In genomic region chr16:22921761-22922160, GRCm38 (mm10) we compare ENCODE assay signal across 37 mouse cellular contexts. TPM values are rescaled to one million over a fixed set of nuclear protein-coding genes. Genes with fewer than 3 reads are reported as not detected.
"Had no signal": no experiment of that assay in that cellular context is flagged by ENCODE, and none has a peak within 500 bp of the region (broad histone marks: within the 10 kb centered on the region; RNA-seq: fewer than 3 reads in every experiment).

No protein-coding gene starts in this region.

- H3K4me1 ChIP-seq: forebrain, embryonic 12.5 days; forebrain, embryonic 13.5 days; forebrain, embryonic 15.5 days had no signal

- H3K9ac ChIP-seq: embryonic facial prominence, embryonic 12.5 days; embryonic facial prominence, embryonic 13.5 days; embryonic facial prominence, embryonic 15.5 days; forebrain, embryonic 12.5 days; forebrain, embryonic 13.5 days; forebrain, embryonic 15.5 days; forebrain, postnatal 0 days had no signal

- H3K27me3 ChIP-seq: embryonic facial prominence, embryonic 12.5 days; embryonic facial prominence, embryonic 13.5 days; embryonic facial prominence, embryonic 15.5 days; forebrain, embryonic 12.5 days; forebrain, embryonic 13.5 days; forebrain, embryonic 15.5 days had no signal

- H3K4me2 ChIP-seq: embryonic facial prominence, embryonic 12.5 days; embryonic facial prominence, embryonic 13.5 days; embryonic facial prominence, embryonic 15.5 days; forebrain, embryonic 12.5 days; forebrain, embryonic 13.5 days; forebrain, embryonic 15.5 days had no signal

- H3K9me3 ChIP-seq: embryonic facial prominence, embryonic 10.5 days; embryonic facial prominence, embryonic 12.5 days; embryonic facial prominence, embryonic 13.5 days; embryonic facial prominence, embryonic 15.5 days; forebrain, embryonic 10.5 days; forebrain, embryonic 12.5 days; forebrain, embryonic 13.5 days; forebrain, embryonic 15.5 days had no signal

- H3K4me3 ChIP-seq: embryonic facial prominence, embryonic 10.5 days; embryonic facial prominence, embryonic 12.5 days; embryonic facial prominence, embryonic 13.5 days; embryonic facial prominence, embryonic 15.5 days; erythroblast, embryonic 14.5 days; forebrain, embryonic 10.5 days; forebrain, embryonic 12.5 days; forebrain, embryonic 13.5 days; forebrain, embryonic 15.5 days; gastrocnemius, adult 2 months had no signal

- H3K27ac ChIP-seq: embryonic facial prominence, embryonic 10.5 days; embryonic facial prominence, embryonic 12.5 days; embryonic facial prominence, embryonic 13.5 days; embryonic facial prominence, embryonic 15.5 days; forebrain, embryonic 10.5 days; forebrain, embryonic 12.5 days; forebrain, embryonic 13.5 days; forebrain, embryonic 15.5 days; gastrocnemius, adult 2 months had no signal

- H3K36me3 ChIP-seq: embryonic facial prominence, embryonic 10.5 days; embryonic facial prominence, embryonic 12.5 days; embryonic facial prominence, embryonic 13.5 days; embryonic facial prominence, embryonic 15.5 days; forebrain, embryonic 10.5 days; forebrain, embryonic 12.5 days; forebrain, embryonic 15.5 days had no signal

- DNase-seq: cerebellum, adult 2 months; cerebellum, adult 8-10 months; cerebellum, adult 9-10 months; cerebellum, adult 9-11 months; cerebellum, postnatal 10 days; cerebellum, postnatal 14 days; cerebellum, postnatal 25 days; cerebellum, postnatal 36 days; embryo, embryonic 11 days; forebrain, postnatal 0 days; gastrocnemius, adult 2 months; gastrocnemius, postnatal 10 days; gastrocnemius, postnatal 14 days; gastrocnemius, postnatal 25 days; gastrocnemius, postnatal 36 days; heart, adult 18-20 months had no signal

- ATAC-seq: forebrain, embryonic 13.5 days; forebrain, embryonic 14.5 days; forebrain, embryonic 15.5 days; forebrain, embryonic 16.5 days; forebrain, postnatal 0 days had no signal

RNA-seq across cellular contexts. Expression of gene Fetub, which starts 3.6 kb away (rescaled TPM):
- total RNA-seq: common myeloid progenitor, adult 5-6 weeks; forebrain, postnatal 0 days; gastrocnemius, adult 2 months; gastrocnemius, postnatal 14 days; gastrocnemius, postnatal 25 days; granulocyte monocyte progenitor cell, adult 5-6 weeks had no signal
- polyA plus RNA-seq: cerebellum, adult 2 months; embryonic facial prominence, embryonic 10.5 days; embryonic facial prominence, embryonic 12.5 days; erythroblast, embryonic 14.5 days; forebrain, embryonic 10.5 days; forebrain, embryonic 11.5 days; forebrain, embryonic 12.5 days; forebrain, embryonic 13.5 days; forebrain, embryonic 14.5 days; forebrain, embryonic 15.5 days; forebrain, embryonic 16.5 days had no signal

RNA-seq across cellular contexts. Expression of gene Hrg, which starts 29.1 kb away (rescaled TPM):
- total RNA-seq: common myeloid progenitor, adult 5-6 weeks; forebrain, postnatal 0 days; gastrocnemius, adult 2 months; gastrocnemius, adult 8-10 months; gastrocnemius, postnatal 14 days; gastrocnemius, postnatal 25 days; gastrocnemius, postnatal 36 days; granulocyte monocyte progenitor cell, adult 5-6 weeks; heart, adult 18-20 months; heart, adult 8-10 months had no signal
- polyA plus RNA-seq: cerebellum, adult 2 months; cortical plate, adult 2 months; embryonic facial prominence, embryonic 11.5 days; embryonic facial prominence, embryonic 12.5 days; embryonic facial prominence, embryonic 13.5 days; embryonic facial prominence, embryonic 14.5 days; erythroblast, embryonic 14.5 days; forebrain, embryonic 10.5 days; forebrain, embryonic 12.5 days; forebrain, embryonic 14.5 days; forebrain, embryonic 15.5 days; forebrain, embryonic 16.5 days; forebrain, postnatal 0 days; frontal cortex, adult 2 months; gonadal fat pad, adult 2 months had no signal

RNA-seq across cellular contexts. Expression of gene Ahsg, which starts 30.7 kb away (rescaled TPM):
- total RNA-seq: common myeloid progenitor, adult 5-6 weeks; forebrain, postnatal 0 days; gastrocnemius, adult 2 months; gastrocnemius, postnatal 25 days; granulocyte monocyte progenitor cell, adult 5-6 weeks had no signal
- polyA plus RNA-seq: cerebellum, adult 2 months; cortical plate, adult 2 months; embryonic facial prominence, embryonic 10.5 days; embryonic facial prominence, embryonic 11.5 days; embryonic facial prominence, embryonic 12.5 days; embryonic facial prominence, embryonic 13.5 days; embryonic facial prominence, embryonic 14.5 days; forebrain, embryonic 10.5 days; forebrain, embryonic 11.5 days; forebrain, embryonic 12.5 days; forebrain, embryonic 13.5 days; forebrain, embryonic 14.5 days; forebrain, embryonic 15.5 days; forebrain, postnatal 0 days had no signal
